Mouse (Mus musculus): Measurements from ENCODE around the gene Tef. TPM values are rescaled to one million over a fixed set of nuclear protein-coding genes. Genes with fewer than 3 reads are reported as not detected.
A peak's percentile ranks its signal among the peaks of the same experiment; 100 is the strongest.

Tef gene
- total RNA-seq, 2 experiments from 2014 or later = 68.1 to 69.6 TPM

- intact Hi-C loops (cut with DNase I) = no loop called here
- DNase-seq = peak; percentile 85
These were observed 69.5 kb downstream of the Tef start, which contains the start of gene Phf5a for GRCm38 (mm10) chr15:81871604-81872261. Gene Phf5a (minus strand): TSS chr15:81871911.

GRCm38 (mm10) chr15:81872262-81873136, 70.3 kb downstream of the Tef start, which contains the start of gene Aco2:
Gene Aco2 (plus strand): TSS chr15:81872309.
- peak; percentile 99 for DNase-seq
- intact Hi-C loops (cut with DNase I) = no loop called here

Other genes starting within 250 kb of the Tef start
- gene Ep300, start 217.1 kb upstream of the Tef start, total RNA-seq (2021) = 10 to 100 TPM; 72.1 to 74.3 TPM
- gene L3mbtl2, start 138.5 kb upstream of the Tef start, total RNA-seq (2021) = 10 to 100 TPM; 35.6 to 39.8 TPM
- gene Chadl, start 105.1 kb upstream of the Tef start, total RNA-seq (2021) = 10 to 100 TPM; 25.3 to 26.6 TPM
- gene Zc3h7b, start 57.4 kb upstream of the Tef start, total RNA-seq (2021) = 100 to 1,000 TPM; 219 to 235 TPM
- 100 to 1,000 TPM; 170 to 180 TPM for gene Rangap1, start 56.9 kb upstream of the Tef start, total RNA-seq (2021)
- 10 to 100 TPM; 20.3 to 22.6 TPM for gene Tob2, start 56.4 kb downstream of the Tef start, total RNA-seq (2021)
- 10 to 100 TPM; 51.8 to 59.7 TPM for gene Phf5a, start 69.5 kb downstream of the Tef start, total RNA-seq (2021)
- 100 to 1,000 TPM; 273 to 304 TPM for gene Aco2, start 69.9 kb downstream of the Tef start, total RNA-seq (2021)
- 10 to 100 TPM; 45.7 to 48.1 TPM for gene Polr3h, start 123.8 kb downstream of the Tef start, total RNA-seq (2021)
- gene Csdc2, start 134.3 kb downstream of the Tef start, total RNA-seq (2021) = 100 to 1,000 TPM; 191 to 201 TPM
- 100 to 1,000 TPM; 138 to 140 TPM for gene Pmm1, start 158.5 kb downstream of the Tef start, total RNA-seq (2021)
- gene 1700029P11Rik, start 178.1 kb downstream of the Tef start, total RNA-seq (2021) = not detected
- 10 to 100 TPM; 28.3 to 28.7 TPM for gene Xrcc6, start 185.4 kb downstream of the Tef start, total RNA-seq (2021)
- 10 to 100 TPM; 64.8 to 72.7 TPM for gene Desi1, start 231.4 kb downstream of the Tef start, total RNA-seq (2021)
- 100 to 1,000 TPM; 123 to 130 TPM for gene Snu13, start 245.2 kb downstream of the Tef start, total RNA-seq (2021)

All from left cerebral cortex, postnatal 4 days (tissue).